Mouse (Mus musculus) bone marrow macrophage, adult 2 months (primary cell): ENCODE measurements around the gene Rfx3.

Experiments
- CTCF ChIP-seq: IDR thresholded peaks from 2 replicates; pipeline ENCODE4 v1.5.1; 2012; ENCODE audit warnings: low read depth, mild to moderate bottlenecking, low read length, moderate library complexity
- POLR2A ChIP-seq: IDR thresholded peaks from 2 replicates; pipeline ENCODE4 v1.6.1; 2012; ENCODE audit warnings: mild to moderate bottlenecking, low read depth, low read length, borderline replicate concordance

DNA sequence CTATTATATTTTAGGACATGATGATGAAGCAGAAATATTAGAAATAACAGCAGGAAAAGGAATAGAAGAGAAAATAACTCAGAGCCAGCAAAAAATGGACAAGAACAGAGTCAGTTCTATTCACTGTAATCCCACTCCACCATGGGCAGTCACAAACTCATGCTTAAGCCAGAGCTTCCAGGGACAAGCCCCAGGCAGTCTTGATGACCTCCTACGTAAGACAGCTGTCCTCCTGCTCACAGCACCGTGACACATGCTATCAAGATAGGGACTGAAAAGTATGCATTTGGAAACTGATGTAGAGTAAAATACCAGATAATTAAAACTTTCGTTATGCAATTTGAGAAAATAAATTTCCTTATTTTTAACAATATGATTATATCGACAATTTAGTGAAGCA is 172.9 kb downstream of the Rfx3 start:
- TF ChIP-seq CTCF (no peak), POLR2A (no peak)
